Mouse (Mus musculus) brain, embryonic 14.5 days (tissue): ENCODE data around the gene Ten1.

ENCODE experiments used
- CTCF ChIP-seq: fragments of 200-500 bp; IDR thresholded peaks from 2 replicates; pipeline ENCODE4 v1.5.1; 2012; ENCODE audit warnings: inconsistent platforms, mild to moderate bottlenecking, moderate library complexity, borderline replicate concordance; ENCODE audit not compliant: insufficient read depth, insufficient read length; ENCODE audit errors: extremely low read depth
- POLR2A ChIP-seq: fragments of 200-500 bp; IDR thresholded peaks from 2 replicates; pipeline ENCODE4 v1.6.1; 2012; ENCODE audit warnings: mild to moderate bottlenecking, inconsistent platforms, borderline replicate concordance; ENCODE audit not compliant: poor library complexity, insufficient read depth, insufficient read length, severe bottlenecking; ENCODE audit errors: extremely low read depth

GRCm38 (mm10) chr11:116255090-116255981 is 56.7 kb downstream of the Ten1 start:
- TF ChIP-seq CTCF (no peak), POLR2A (no peak)
